In the genomic region with DNA sequence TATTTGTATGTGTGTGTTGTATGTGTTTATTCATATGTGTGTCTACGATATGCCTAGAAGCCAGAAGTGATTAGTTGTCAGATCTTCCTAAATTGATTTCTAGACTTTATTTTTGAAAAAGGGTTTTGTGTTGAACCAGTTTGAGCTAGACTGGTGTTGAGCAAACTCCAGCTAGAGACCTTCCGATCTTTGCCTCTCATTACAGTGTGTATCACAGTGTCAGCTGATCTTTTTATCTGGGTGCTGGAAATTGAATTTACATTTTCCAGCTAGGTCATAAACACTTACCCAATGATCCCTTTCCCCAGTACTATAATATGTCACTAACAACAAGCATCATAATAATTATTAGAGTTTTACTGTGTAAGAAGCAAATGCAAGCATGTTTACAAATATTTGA, we compare ENCODE assay signal across 17 mouse cellular contexts.
"Had no signal": no experiment of that assay in that cellular context is flagged by ENCODE, and none has a peak within 500 bp of the region (broad histone marks: within the 10 kb centered on the region; RNA-seq: fewer than 3 reads in every experiment).

No protein-coding gene starts in this region.

- ATAC-seq: lung, postnatal 0 days; midbrain, embryonic 13.5 days; midbrain, embryonic 15.5 days had no signal

- H3K27ac ChIP-seq: lung, embryonic 15.5 days; macrophage; midbrain, embryonic 13.5 days; midbrain, embryonic 15.5 days; neural tube, embryonic 12.5 days; stomach, embryonic 15.5 days; stomach, postnatal 0 days had no signal

- H3K4me2 ChIP-seq: lung, embryonic 15.5 days; midbrain, embryonic 11.5 days; midbrain, embryonic 13.5 days; midbrain, embryonic 15.5 days; neural tube, embryonic 12.5 days; stomach, embryonic 15.5 days had no signal

- H3K4me3 ChIP-seq: lung, embryonic 15.5 days; megakaryocyte, embryonic 14.5 days; midbrain, embryonic 13.5 days; midbrain, embryonic 15.5 days; neural tube, embryonic 12.5 days; stomach, embryonic 15.5 days had no signal

- H3K4me1 ChIP-seq: lung, embryonic 15.5 days; midbrain, embryonic 13.5 days; midbrain, embryonic 15.5 days; neural tube, embryonic 12.5 days; stomach, embryonic 15.5 days had no signal

- H3K9ac ChIP-seq: lung, embryonic 15.5 days; midbrain, embryonic 13.5 days; midbrain, embryonic 15.5 days; neural tube, embryonic 12.5 days; stomach, embryonic 15.5 days had no signal

- H3K27me3 ChIP-seq: lung, embryonic 15.5 days; megakaryocyte, embryonic 14.5 days; midbrain, embryonic 13.5 days; midbrain, embryonic 15.5 days; neural tube, embryonic 12.5 days; stomach, embryonic 15.5 days had no signal

- DNase-seq: lung, adult 2 months; lung, postnatal 14 days; lung, postnatal 36 days; right cerebral cortex, postnatal 14 days; thymus, adult 2 months; thymus, postnatal 25 days; thymus, postnatal 4 days had no signal

- H3K36me3 ChIP-seq: lung, embryonic 15.5 days; midbrain, embryonic 13.5 days; midbrain, embryonic 15.5 days; neural tube, embryonic 12.5 days; stomach, embryonic 15.5 days had no signal

- H3K9me3 ChIP-seq: megakaryocyte, embryonic 14.5 days; midbrain, embryonic 13.5 days; neural tube, embryonic 12.5 days; stomach, embryonic 15.5 days had no signal
